Mouse (Mus musculus): ENCODE data around the gene A730009L09Rik. TPM values are rescaled to one million over a fixed set of nuclear protein-coding genes. Genes with fewer than 3 reads are reported as not detected.

The A730009L09Rik gene
- polyA plus RNA-seq, 1 experiment, result not detected

DNA sequence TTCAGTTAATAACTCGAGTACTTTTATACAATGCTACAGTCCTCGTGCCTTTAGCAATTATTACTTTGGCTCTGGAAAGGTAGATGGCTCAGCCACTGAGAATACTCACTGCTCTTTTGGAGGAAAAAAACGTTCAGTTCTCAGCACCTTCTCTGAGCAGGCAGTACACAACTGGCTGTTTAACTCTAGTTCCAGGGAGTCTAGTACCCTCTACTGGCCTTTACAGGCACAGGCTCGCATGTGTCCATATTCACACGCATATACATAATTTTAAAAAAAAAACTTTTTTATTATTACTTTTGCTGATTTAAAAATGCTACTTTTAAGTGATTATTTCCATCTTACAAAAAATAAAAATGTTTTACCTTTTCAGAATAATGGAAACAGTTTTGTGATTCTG is 35.5 kb downstream of the A730009L09Rik start:
- H3K4me3 ChIP-seq (ENCODE audit: insufficient read depth, low read depth, low read length), result no peak overlapping the region
- no peak overlapping the region for H3K27ac ChIP-seq (ENCODE audit: insufficient read depth, low read depth, low read length)
- H3K4me1 ChIP-seq (ENCODE audit: control insufficient read depth, insufficient read depth, low read length), result no peaks in the 10 kb centered on the region
- TF ChIP-seq CTCF (IDR thresholded peaks at IDR 0.05; ENCODE audit: insufficient read depth, low read depth, low read length), result no peak
- TF ChIP-seq POLR2A (IDR thresholded peaks at IDR 0.05; ENCODE audit: insufficient read depth, low read depth, low read length), result no peak
- WGBS, result 84% methylated on average over 5 of the region's 5 CpGs

DNA sequence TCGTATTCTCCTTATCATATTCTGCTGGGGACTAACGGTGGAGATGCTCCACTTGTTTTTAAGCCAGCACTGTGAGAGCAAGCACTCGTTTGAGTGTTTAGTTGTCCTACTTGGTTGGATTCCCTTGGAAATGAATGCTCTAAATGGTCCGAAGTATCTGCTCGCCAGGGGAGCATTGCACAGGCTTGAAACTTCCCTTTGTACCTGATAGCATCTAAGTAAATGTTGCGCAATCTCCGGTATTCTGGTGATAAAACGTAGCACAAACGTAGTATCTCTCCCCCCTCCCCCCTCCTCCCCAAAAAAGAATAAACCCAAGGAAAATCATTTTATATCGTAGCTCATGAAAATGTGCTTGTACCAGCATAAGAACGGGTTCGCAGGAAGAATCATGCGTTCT is 39.1 kb downstream of the A730009L09Rik start:
- Histone ChIP-seq H3K4me3 (ENCODE audit: insufficient read depth, low read depth, low read length) (no peak overlapping the region), H3K27ac (ENCODE audit: insufficient read depth, low read depth, low read length) (no peak overlapping the region), H3K4me1 (ENCODE audit: control insufficient read depth, insufficient read depth, low read length) (peaks cover 3% of the 10 kb centered on the region; the same call in 1 of the 2 replicates)
- TF ChIP-seq CTCF (IDR thresholded peaks at IDR 0.05; ENCODE audit: insufficient read depth, low read depth, low read length) (no peak), POLR2A (IDR thresholded peaks at IDR 0.05; ENCODE audit: insufficient read depth, low read depth, low read length) (no peak)
- WGBS, result 90% methylated on average over 13 of the region's 13 CpGs

GRCm38 (mm10) chr16:84558113-84558917 is 43.4 kb downstream of the A730009L09Rik start:
- peak overlapping the region; percentile 33; the same call in 1 of the 2 replicates for H3K4me3 ChIP-seq (ENCODE audit: insufficient read depth, low read depth, low read length)
- H3K27ac ChIP-seq (ENCODE audit: insufficient read depth, low read depth, low read length), result no peak overlapping the region
- TF ChIP-seq POLR2A (IDR thresholded peaks at IDR 0.05; ENCODE audit: insufficient read depth, low read depth, low read length), result no peak
- TF ChIP-seq CTCF (IDR thresholded peaks at IDR 0.05; ENCODE audit: insufficient read depth, low read depth, low read length), result no peak
- WGBS, result 51% methylated on average over 20 of the region's 20 CpGs
- peaks cover 3% of the 10 kb centered on the region; the same call in 1 of the 2 replicates for H3K4me1 ChIP-seq (ENCODE audit: control insufficient read depth, insufficient read depth, low read length)

DNA sequence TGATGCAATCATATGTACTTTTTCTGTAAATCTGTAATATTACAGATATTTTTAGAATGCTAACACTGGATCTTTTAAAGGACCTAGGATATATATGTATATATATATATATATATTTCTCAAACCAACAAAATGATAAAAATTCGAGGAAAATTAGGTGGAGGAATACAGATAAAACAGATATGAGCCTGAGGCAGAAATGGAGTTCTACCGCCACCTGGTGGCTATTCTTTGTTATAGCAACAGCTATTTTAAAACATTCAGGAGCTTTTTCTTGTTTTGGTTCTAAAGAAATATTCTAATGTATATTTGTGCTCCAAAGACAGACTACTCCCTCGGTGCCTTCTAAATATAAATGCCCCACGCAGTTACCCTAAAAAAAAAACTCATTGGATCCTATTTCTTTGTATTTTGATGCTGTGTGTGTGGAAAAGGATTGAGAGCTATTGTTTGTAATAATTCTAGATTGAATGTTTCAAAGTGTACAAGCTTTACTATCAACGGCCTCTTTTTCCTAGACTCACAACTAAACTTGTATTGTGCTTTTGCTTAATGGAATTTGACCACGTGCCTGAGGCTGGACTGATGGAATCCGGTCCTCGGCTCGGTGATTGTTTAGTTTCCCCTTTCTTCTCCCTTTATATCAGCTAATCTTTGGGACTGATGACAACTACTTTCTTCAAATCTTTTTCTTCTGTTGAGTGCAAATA is 44.8 kb downstream of the A730009L09Rik start:
- no peak overlapping the region for H3K27ac ChIP-seq (ENCODE audit: insufficient read depth, low read depth, low read length)
- no peak overlapping the region for H3K4me3 ChIP-seq (ENCODE audit: insufficient read depth, low read depth, low read length)
- TF ChIP-seq CTCF (IDR thresholded peaks at IDR 0.05; ENCODE audit: insufficient read depth, low read depth, low read length), result no peak
- WGBS, result 10% methylated on average over 9 of the region's 9 CpGs
- peaks cover 3% of the 10 kb centered on the region; the same call in 1 of the 2 replicates for H3K4me1 ChIP-seq (ENCODE audit: control insufficient read depth, insufficient read depth, low read length)

- H3K27ac ChIP-seq (ENCODE audit: insufficient read depth, low read depth, low read length), result no peak overlapping the region
- H3K4me1 ChIP-seq (ENCODE audit: control insufficient read depth, insufficient read depth, low read length), result peaks cover 3% of the 10 kb centered on the region; the same call in 1 of the 2 replicates
- WGBS, result 46% methylated on average over 7 of the region's 7 CpGs
- TF ChIP-seq CTCF (IDR thresholded peaks at IDR 0.05; ENCODE audit: insufficient read depth, low read depth, low read length) (no peak), POLR2A (IDR thresholded peaks at IDR 0.05; ENCODE audit: insufficient read depth, low read depth, low read length) (no peak)
- H3K4me3 ChIP-seq (ENCODE audit: insufficient read depth, low read depth, low read length), result no peak overlapping the region
Observed at GRCm38 (mm10) chr16:84560279-84560602, 45.3 kb downstream of the A730009L09Rik start.

Other genes with a start within 250 kb of the A730009L09Rik start
- not detected in 2 replicates for gene Mrpl39, start 220.6 kb downstream of the A730009L09Rik start, polyA plus RNA-seq (2012; ENCODE audit: insufficient read depth, insufficient read length, low replicate concordance, missing spikeins)